Mouse (Mus musculus): Measurements from ENCODE around the gene Nfu1. TPM values are rescaled to one million over a fixed set of nuclear protein-coding genes. Genes with fewer than 3 reads are reported as not detected.

The Nfu1 gene
- 21.5 and 47.0 TPM in 2 replicates for polyA plus RNA-seq (2012; rRNA removed; ENCODE audit: low replicate concordance)

GRCm38 (mm10) chr6:87008887-87009286 is at the start of gene Nfu1:
Gene Nfu1, plus strand, starts transcription at chr6:87009236.

GRCm38 (mm10) chr6:87042337-87043130 is 33.5 kb downstream of the Nfu1 start, which contains the start of gene Gfpt1:
Gene Gfpt1, plus strand, starts transcription at chr6:87042846.

Other genes starting within 250 kb of the Nfu1 start
- gene Anxa4, start 215.7 kb upstream of the Nfu1 start, polyA plus RNA-seq (2012; rRNA removed; ENCODE audit: low replicate concordance), result 65.2 and 147 TPM in 2 replicates
- 9.6 and 10.1 TPM in 2 replicates for gene Aak1, start 159.7 kb upstream of the Nfu1 start, polyA plus RNA-seq (2012; rRNA removed; ENCODE audit: low replicate concordance)
- gene Gfpt1, start 33.6 kb downstream of the Nfu1 start, polyA plus RNA-seq (2012; rRNA removed; ENCODE audit: low replicate concordance), result 7.5 and 14.0 TPM in 2 replicates
- gene D6Ertd527e, start 95.5 kb downstream of the Nfu1 start, polyA plus RNA-seq (2012; rRNA removed; ENCODE audit: low replicate concordance), result 0.65 and 3.1 TPM in 2 replicates